Mouse (Mus musculus) bone marrow macrophage, adult 2 months (primary cell): Measurements from ENCODE around the gene Ttn.

Experiments
- CTCF ChIP-seq: IDR thresholded peaks from 2 replicates; pipeline ENCODE4 v1.5.1; 2012; ENCODE audit warnings: low read depth, mild to moderate bottlenecking, low read length, moderate library complexity
- POLR2A ChIP-seq: IDR thresholded peaks from 2 replicates; pipeline ENCODE4 v1.6.1; 2012; ENCODE audit warnings: mild to moderate bottlenecking, low read depth, low read length, borderline replicate concordance

- TF ChIP-seq POLR2A (no peak), CTCF (no peak)
Measured at GRCm38 (mm10) chr2:76865497-76865896, 116.8 kb downstream of the Ttn start.
